Mouse (Mus musculus) neutrophil, adult 5-6 weeks (primary cell): ENCODE measurements around the gene Prpf40b. TPM values are rescaled to one million over a fixed set of nuclear protein-coding genes. Genes with fewer than 3 reads are reported as not detected.
A peak's percentile ranks its signal among the peaks of the same experiment; 100 is the strongest.
"Not testable (repeated sequence)": the region's sequence is repeated elsewhere in the genome, so short reads cannot be mapped to it uniquely, and the experiment has no call there.

Source experiments
- ATAC-seq: fragments of 151-379, 151-347 bp; 2 replicates; pipeline ENCODE4 v1.8.0; 2017; ENCODE audit warnings: mild to moderate bottlenecking, moderate TSS enrichment; ENCODE audit not compliant: insufficient number of reproducible peaks, poor library complexity, low FRiP score, severe bottlenecking; ENCODE audit errors: extremely low read depth
- total RNA-seq: library from RNA; stranded (forward); fragments of 200-1000 nt; gene quantifications from 2 replicates; pipeline ENCODE4 v1.2.3, GENCODE M21; 2017

The Prpf40b gene
- 6.1 and 13.2 TPM in 2 replicates for total RNA-seq

GRCm38 (mm10) chr15:99294813-99295374, at the start of gene Prpf40b:
TSS of gene Prpf40b (plus strand) at chr15:99295087.
- peak; percentile 72 for ATAC-seq

- not testable (repeated sequence) for ATAC-seq
Observed at GRCm38 (mm10) chr15:99246736-99247135, 48.2 kb upstream of the Prpf40b start.

- ATAC-seq, result no peak
Observed at GRCm38 (mm10) chr15:99248972-99249371, 45.9 kb upstream of the Prpf40b start.

- no peak for ATAC-seq
Observed at GRCm38 (mm10) chr15:99249938-99250337, 44.9 kb upstream of the Prpf40b start.

- not testable (repeated sequence) for ATAC-seq
Observed at GRCm38 (mm10) chr15:99251111-99251510, 43.8 kb upstream of the Prpf40b start.

- ATAC-seq, result peak; percentile 89
Observed at GRCm38 (mm10) chr15:99251626-99252380, 43.1 kb upstream of the Prpf40b start, which contains the start of gene Mcrs1. TSS of gene Mcrs1 (minus strand) at chr15:99251961.

GRCm38 (mm10) chr15:99252381-99253174, 42.3 kb upstream of the Prpf40b start:
- no peak for ATAC-seq

- ATAC-seq, result not testable (repeated sequence)
Observed at GRCm38 (mm10) chr15:99253175-99253479, 41.8 kb upstream of the Prpf40b start.

- no peak for ATAC-seq
Observed at GRCm38 (mm10) chr15:99253772-99254171, 41.1 kb upstream of the Prpf40b start.

GRCm38 (mm10) chr15:99254477-99255005, 40.3 kb upstream of the Prpf40b start:
- no peak for ATAC-seq

GRCm38 (mm10) chr15:99255241-99255749, 39.6 kb upstream of the Prpf40b start:
- no peak for ATAC-seq

GRCm38 (mm10) chr15:99259167-99259729, 35.6 kb upstream of the Prpf40b start:
- ATAC-seq, result no peak

GRCm38 (mm10) chr15:99259730-99260252, 35.1 kb upstream of the Prpf40b start:
- ATAC-seq, result peak; percentile 72

- ATAC-seq, result no peak
Observed at GRCm38 (mm10) chr15:99262702-99263101, 32.2 kb upstream of the Prpf40b start.

- ATAC-seq, result no peak
Observed at GRCm38 (mm10) chr15:99264363-99264762, 30.5 kb upstream of the Prpf40b start.

- peak; percentile 71 for ATAC-seq
Observed at GRCm38 (mm10) chr15:99265679-99266078, 29.2 kb upstream of the Prpf40b start.

- no peak for ATAC-seq
Observed at GRCm38 (mm10) chr15:99276095-99276494, 18.8 kb upstream of the Prpf40b start.

- ATAC-seq, result no peak
Observed at GRCm38 (mm10) chr15:99278271-99278670, 16.6 kb upstream of the Prpf40b start.

- peak; percentile 25; the same call in 1 of the 2 replicates for ATAC-seq
Observed at GRCm38 (mm10) chr15:99283456-99283855, 11.4 kb upstream of the Prpf40b start.
